Mouse (Mus musculus): ENCODE data around the gene Psmd5. TPM values are rescaled to one million over a fixed set of nuclear protein-coding genes. Genes with fewer than 3 reads are reported as not detected.

Gene Psmd5
- total RNA-seq (2021): 10 to 100 TPM; 27.4 to 30.8 TPM
- long read RNA-seq, experiment 1, full-length matches to known transcripts: 69 of 93 reads
- long read RNA-seq, experiment 1, partial matches to known transcripts: 1 of 93 reads
- long read RNA-seq, experiment 1, other reads (novel, unspliced or antisense): 23 of 93 reads
- long read RNA-seq, experiment 2, full-length matches to known transcripts: 63 of 79 reads
- long read RNA-seq, experiment 2, partial matches to known transcripts: 0 of 79 reads
- long read RNA-seq, experiment 2, other reads (novel, unspliced or antisense): 16 of 79 reads

DNA sequence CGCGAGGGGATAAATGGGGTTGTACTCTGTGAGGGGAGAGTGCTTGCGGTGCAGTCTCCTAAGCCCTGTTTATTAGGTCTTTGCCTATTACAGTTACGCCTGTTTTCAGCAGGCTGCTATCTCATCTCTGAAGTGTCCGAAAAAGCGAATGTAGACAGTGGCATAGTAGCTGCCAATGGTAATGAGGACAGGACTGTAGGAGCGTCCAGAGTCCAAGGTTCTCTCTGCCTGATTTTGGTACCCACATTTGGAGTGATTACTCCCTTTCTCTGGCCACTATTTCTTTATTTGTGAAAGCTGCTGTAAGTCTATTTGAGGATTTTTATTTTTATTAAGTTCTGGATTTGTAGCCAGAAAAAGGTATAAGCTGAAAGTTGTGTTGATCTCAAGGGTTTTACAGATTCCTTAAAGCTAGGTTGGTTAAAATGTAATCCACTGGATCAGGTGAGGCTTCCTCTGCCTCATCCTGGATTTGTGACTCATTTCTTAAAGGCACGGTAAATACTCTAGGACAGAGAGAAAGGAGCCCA, at the start of gene Psmd5:
Psmd5 (minus strand) TSS at position 153 of the 530 bp plus-strand sequence.
- no peak for DNase-seq (ENCODE audit: low spot score in 2 of 2)
- intact Hi-C loops (cut with DNase I): no loop called here

- intact Hi-C loops (cut with DNase I): no loop called here
- no peak for DNase-seq (ENCODE audit: low spot score in 2 of 2)
These were observed 48.0 kb upstream of the Psmd5 start for GRCm38 (mm10) chr2:34922729-34923128.

DNA sequence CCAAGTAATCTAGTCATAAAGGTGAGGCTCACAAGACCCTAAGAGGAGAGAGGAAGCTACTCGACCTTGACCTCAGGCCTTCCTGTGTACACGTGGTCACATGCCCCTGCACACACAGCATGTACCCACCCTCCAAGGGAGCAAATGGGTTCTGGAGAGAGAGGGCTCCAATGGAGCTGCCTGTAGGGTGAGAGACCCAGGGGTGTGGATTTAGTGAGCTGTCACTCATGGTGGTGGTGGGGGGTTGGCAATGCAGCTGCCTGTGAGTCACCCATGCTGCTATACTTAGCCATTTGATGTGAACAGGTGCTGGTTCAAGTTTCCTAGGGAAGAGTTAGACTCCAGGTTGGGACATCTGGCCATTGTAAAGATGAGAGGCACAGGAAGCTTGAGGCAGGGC, 45.4 kb upstream of the Psmd5 start:
- DNase-seq (ENCODE audit: low spot score in 2 of 2): no peak
- intact Hi-C loops (cut with DNase I): no loop called here

DNA sequence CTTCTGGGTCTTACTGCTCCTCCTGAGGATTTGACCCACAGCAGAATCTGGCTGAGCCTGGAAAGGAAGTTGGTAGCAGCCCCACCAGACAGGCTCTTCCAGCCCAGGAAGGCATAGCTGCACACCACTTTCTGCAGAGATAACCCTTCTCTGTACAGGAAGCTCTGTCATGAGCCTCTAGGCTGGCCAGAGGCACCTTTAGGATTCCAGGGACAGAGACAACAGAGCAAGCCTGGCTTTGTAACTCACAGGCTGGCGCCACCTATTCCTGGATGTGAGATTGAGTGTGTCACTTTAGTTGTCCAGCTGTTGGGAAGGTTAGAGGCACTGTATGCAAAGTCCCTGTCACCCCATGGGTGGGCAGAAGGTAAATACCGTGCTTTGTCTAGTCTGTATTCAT, 40.3 kb upstream of the Psmd5 start:
- no peak for DNase-seq (ENCODE audit: low spot score in 2 of 2)
- intact Hi-C loops (cut with DNase I): no loop called here

GRCm38 (mm10) chr2:34914823-34915082, 40.0 kb upstream of the Psmd5 start:
- intact Hi-C loops (cut with DNase I): no loop called here

DNA sequence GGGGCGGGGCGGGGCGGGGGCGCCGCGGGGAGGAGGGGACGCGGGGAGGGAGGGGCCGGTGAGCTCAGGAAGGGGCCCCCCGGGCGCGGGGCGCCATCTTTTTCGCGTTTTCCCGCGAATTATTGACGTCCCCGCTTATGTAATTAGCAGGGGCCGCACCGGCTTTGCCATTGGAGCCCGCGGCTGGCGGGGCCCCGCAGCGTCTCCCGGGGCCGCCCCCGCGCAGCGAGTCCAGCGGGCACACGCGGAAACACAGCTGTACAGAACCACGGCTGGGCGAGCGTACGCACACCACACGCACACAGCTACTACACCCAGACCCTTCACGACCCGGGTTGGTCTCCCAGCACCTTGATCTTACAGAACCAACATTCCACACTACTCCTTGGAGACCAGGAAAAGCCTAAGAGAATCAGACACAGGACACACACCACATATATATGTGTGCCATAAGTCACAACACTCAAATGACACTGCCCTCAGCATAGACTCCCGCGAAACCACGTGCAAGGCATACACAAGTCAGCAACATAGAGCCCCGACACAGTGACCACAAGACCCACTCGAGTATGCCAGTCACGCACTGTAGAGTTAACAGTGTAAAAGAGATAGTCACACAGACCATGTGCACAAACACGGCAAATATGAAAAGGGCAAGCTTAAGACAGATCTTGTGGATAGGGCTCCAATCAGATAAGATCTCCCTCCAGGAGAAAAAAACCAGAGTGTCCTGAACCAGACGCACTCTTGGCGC, 39.5 kb upstream of the Psmd5 start:
- intact Hi-C loops (cut with DNase I): no loop called here
- peak; percentile 21 to 42 for DNase-seq (ENCODE audit: low spot score in 2 of 2)

More at GRCm38 (mm10) chr2:34914823-34915082, 40.0 kb upstream of the Psmd5 start:
- DNase-seq (ENCODE audit: low spot score in 2 of 2): no peak

DNA sequence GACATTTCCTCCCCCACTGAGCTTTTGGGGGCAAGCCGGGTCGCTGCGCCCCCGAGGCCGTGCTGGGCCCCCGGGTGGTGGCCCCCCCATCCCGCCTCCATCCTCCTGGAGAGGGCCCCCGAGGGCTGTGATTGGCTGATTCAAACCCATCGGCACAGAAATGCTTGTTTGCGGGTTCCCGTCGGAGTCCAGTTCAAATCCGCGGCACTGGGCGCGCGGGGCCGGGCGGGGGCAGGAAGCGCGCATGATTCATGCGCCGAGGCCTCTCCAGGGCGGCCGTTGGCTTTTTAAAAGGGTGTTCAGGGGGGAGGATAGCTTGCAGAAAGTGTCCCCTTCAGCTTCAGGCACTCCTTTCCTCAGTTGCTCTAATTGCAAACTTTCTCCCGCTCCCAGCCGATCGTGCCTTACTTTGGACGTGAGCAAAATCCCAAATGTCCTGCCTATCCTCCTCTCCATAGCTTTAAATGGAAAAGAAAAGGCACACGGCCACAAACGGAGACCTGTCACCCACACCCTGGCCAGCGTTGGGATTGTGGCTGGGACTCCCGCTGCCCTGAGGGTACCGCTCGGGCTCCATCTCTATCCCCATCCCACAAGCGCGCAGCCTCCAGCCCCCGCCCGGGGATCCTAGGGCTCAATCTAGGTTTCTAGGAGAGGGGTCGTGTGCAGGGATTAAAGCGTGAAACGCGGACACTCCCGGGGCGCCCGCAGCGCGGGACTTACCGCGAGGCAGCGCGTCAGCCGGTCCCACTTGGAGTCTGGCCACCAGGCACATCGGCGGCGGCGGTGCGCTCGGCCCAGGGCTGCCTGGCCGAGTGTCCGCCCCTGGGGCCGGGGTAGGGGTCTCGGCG, 38.7 kb upstream of the Psmd5 start, which contains the start of gene Phf19:
Phf19 (minus strand) TSS at position 809 of the 851 bp plus-strand sequence.
- DNase-seq (ENCODE audit: low spot score in 2 of 2): no peak
- intact Hi-C loops (cut with DNase I): no loop called here

DNA sequence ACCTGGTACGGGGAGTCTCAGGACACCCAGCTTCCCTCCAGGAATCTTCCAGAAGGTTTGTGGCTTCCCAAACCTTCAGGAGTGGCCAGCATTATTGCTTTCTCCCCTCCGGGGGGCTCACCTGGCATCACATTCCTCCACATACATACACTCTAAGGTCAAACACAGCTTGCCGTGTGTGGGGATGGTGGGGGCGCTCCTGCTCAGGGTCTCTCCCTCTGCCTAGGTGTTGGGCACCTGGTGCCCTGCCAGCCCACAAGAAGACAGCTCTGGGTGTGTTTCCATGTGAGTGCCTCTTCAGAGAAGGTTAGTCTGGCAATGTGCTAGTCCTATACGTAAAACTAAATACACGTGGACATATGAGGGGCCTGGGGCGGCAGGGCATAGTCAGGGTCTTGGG, 37.8 kb upstream of the Psmd5 start:
- intact Hi-C loops (cut with DNase I): no loop called here

GRCm38 (mm10) chr2:34911871-34912270, 37.1 kb upstream of the Psmd5 start:
- intact Hi-C loops (cut with DNase I): no loop called here
- no peak for DNase-seq (ENCODE audit: low spot score in 2 of 2)

More for the DNA sequence above, 37.8 kb upstream of the Psmd5 start:
- DNase-seq (ENCODE audit: low spot score in 2 of 2): no peak

DNA sequence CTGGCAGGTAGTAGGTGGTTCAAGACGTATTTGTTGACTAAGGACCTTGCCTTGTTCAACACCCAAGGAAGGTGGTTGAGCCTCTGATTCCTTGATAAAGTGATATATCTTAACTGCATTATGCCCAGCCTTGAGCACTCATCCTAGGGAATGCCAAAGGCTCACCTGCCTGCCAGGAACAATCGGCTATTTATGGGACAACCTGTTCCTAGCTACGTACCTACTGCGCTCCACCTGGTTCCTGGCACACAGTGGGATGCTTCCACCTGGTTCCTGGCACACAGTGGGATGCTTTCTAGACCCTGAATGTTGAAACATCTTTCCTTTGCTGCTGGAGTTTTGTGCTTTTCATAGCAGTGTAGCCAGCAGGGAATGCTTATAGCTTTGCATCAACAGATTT, 35.0 kb upstream of the Psmd5 start:
- intact Hi-C loops (cut with DNase I): no loop called here
- no peak for DNase-seq (ENCODE audit: low spot score in 2 of 2)

DNA sequence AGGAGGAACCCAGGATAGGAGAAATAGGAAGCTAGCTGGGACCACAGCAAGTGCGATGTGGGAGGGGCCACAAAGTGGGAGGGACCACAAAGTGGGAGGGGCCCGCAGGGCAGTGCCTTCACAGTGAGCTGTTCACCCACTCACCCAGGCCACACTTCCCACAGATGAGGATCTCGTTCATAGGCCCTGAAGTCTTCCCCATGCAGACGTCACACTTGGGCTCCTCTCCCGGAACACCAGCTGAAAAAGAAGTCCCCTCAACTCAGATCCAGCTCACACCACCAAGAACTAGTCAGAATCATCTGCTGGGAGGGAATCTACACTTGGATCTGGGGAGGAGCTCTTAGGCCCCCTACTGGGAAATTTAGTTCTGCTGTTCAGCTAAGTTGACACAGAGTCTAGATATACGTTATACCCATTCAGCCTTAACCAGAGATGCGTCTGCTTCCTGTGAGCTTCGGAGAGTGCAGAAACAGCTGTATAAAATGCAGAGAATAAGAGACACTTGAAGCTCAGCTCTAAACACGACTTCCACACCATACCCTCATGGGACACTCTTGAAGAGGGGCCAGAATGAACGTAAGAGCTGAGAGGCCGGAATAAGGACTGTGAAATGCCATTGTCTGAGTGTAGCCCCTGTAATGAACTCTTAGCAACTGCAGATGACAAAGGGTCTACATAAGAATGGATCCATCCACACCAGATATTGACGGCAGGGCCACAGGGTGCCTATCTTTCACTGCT, 32.3 kb upstream of the Psmd5 start:
- intact Hi-C loops (cut with DNase I): no loop called here
- DNase-seq (ENCODE audit: low spot score in 2 of 2): peak; percentile 32 to 57

- DNase-seq (ENCODE audit: low spot score in 2 of 2): no peak
- intact Hi-C loops (cut with DNase I): no loop called here
These were observed 31.7 kb upstream of the Psmd5 start for GRCm38 (mm10) chr2:34906426-34906825.

DNA sequence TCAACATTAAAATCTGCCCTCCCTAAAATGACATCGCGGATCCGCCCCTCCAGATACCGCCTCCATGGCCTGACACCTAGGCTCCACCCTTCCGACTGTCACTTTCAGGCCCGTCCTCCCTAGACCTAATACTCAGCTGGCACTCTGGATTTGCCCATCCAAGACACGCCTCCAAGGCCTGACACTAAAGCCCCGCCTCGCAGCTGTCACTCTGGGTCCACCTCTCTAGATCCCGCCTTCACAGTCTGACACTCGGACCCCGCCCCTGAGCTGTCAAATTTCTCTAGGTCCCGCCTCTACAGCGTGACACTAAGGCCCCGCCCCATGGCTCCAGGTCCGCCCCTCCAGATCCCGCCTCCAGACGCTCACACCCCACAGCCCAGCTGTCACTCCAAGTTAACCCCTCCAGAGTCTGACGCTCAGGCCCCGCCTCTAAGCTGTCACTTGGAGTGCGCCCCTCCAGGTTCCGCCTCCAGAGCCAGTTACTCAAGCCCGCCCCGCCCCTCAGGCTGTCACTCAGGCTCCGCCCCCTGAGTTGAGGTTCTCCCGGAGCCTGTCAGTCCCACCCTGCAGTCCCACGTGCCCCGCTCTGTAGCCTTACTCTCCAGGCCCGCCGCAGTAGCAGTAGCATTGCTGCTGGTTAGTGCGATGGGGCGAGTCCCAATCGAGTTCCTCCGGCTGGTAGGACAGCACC, 30.2 kb upstream of the Psmd5 start:
- intact Hi-C loops (cut with DNase I): no loop called here
- peak; percentile 96 to 99 for DNase-seq (ENCODE audit: low spot score in 2 of 2)

- intact Hi-C loops (cut with DNase I): no loop called here
- DNase-seq (ENCODE audit: low spot score in 2 of 2): no peak
These were observed 29.1 kb upstream of the Psmd5 start for GRCm38 (mm10) chr2:34903652-34904405.

DNA sequence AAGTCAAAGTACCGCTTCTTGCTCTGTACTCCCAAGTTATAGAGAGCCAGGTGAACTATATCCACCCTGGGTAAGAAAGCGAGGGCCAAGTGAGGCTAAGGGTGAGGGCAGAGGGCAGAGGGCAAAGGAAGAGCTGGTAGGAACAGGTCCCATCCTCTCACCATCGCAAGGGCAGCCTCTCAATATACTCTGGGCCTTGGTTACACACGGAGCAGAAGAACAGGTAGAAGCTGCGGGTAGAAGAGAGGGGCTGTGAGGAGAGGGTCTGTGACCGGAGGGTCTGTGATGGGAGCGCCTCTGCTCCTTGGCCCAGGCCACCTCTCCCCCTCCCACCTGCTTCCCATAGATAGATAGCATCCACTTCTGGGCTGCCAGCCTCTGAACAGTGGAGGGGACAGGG, 28.4 kb upstream of the Psmd5 start:
- no peak for DNase-seq (ENCODE audit: low spot score in 2 of 2)
- intact Hi-C loops (cut with DNase I): no loop called here

DNA sequence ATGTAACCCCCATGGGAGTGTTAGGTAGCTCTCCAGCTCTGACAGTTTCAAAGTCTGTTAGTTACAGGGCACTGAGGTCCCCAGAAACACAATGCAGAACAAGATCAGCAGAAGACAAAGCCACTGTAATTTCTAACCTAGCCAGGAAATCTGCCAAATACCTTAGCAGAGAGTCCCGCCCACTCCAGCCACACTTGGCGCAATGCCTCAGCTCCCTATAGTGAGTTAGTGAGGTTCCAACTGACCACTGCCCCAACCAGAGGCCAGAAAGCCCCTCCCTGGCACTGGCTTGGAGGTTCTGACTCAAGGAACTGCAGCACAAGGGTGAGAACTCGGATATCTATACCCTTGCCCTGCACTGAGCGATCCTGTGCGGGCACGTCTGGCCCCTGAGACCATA, 28.0 kb upstream of the Psmd5 start:
- intact Hi-C loops (cut with DNase I): no loop called here
- no peak for DNase-seq (ENCODE audit: low spot score in 2 of 2)

- no peak for DNase-seq (ENCODE audit: low spot score in 2 of 2)
- intact Hi-C loops (cut with DNase I): no loop called here
These were observed 27.0 kb upstream of the Psmd5 start for GRCm38 (mm10) chr2:34901726-34902125.

- DNase-seq (ENCODE audit: low spot score in 2 of 2): no peak
- intact Hi-C loops (cut with DNase I): no loop called here
These were observed 25.6 kb upstream of the Psmd5 start for GRCm38 (mm10) chr2:34900412-34900811.

Measured in left cerebral cortex, postnatal 14 days (tissue).